Mouse (Mus musculus) gastrocnemius, postnatal 36 days (tissue): ENCODE measurements around the gene Kif6. TPM values are rescaled to one million over a fixed set of nuclear protein-coding genes. Genes with fewer than 3 reads are reported as not detected.

Experiments used
- DNase-seq, 2 experiments: peaks; one replicate each; pipeline ENCODE4 v3.0.0; 2022
- intact Hi-C: fragments of 180-260 bp; cut with DNase I; formaldehyde crosslinking; loops from one replicate; pipeline ENCODE4 v1.15.1; 2025
- total RNA-seq, 2 experiments: library from RNA; stranded (reverse); gene quantifications; 2 replicates each; pipeline ENCODE4 v1.2.3; 2021

The Kif6 gene
- total RNA-seq, 2 experiments from 2014 or later = not detected

- no peak for DNase-seq
- intact Hi-C loops = no loop called here
These were observed 37.9 kb downstream of the Kif6 start for GRCm38 (mm10) chr17:49652800-49653199.

DNA sequence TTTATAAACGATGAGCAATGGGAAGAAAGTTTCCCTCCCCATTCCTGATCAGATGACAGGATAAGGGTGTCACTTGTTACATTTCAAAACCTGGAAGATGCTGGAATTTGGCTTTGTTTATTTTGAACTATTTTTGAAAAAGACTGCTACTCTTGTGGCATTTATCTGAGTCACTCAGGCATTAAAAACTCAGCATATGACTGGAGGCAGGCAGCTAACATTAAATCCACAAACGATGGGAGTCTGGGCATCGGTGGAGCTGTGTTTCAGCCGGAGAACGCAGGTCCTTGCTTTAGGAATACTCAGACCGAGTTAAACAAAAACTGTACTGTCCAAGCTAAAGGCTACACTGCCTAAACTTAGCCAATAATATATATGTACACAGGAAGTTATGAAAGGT, 46.7 kb downstream of the Kif6 start:
- DNase-seq = no peak
- intact Hi-C loops = no loop called here

- intact Hi-C loops = no loop called here
- DNase-seq = no peak
These were observed 51.8 kb downstream of the Kif6 start for GRCm38 (mm10) chr17:49666728-49667127.

DNA sequence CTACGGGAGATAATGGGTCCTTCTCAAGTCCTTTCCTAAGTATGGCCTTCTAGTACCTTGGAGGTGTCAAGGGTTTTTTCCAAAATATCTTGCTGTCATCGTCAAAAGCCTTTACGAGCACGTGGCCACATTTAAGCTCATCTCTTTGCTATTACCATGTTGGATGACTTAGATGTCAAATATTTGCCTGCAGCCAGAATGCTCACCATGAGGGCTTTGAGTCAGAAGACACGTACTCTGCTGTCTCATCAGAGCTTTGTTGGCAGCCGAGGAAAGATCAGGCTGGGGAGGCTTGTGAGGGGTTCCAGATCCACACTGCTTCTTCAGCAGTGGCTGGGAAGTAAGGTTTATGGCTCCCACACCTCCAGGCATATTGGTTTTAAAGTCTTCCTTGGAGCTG, 53.4 kb downstream of the Kif6 start:
- no peak for DNase-seq
- intact Hi-C loops = no loop called here

DNA sequence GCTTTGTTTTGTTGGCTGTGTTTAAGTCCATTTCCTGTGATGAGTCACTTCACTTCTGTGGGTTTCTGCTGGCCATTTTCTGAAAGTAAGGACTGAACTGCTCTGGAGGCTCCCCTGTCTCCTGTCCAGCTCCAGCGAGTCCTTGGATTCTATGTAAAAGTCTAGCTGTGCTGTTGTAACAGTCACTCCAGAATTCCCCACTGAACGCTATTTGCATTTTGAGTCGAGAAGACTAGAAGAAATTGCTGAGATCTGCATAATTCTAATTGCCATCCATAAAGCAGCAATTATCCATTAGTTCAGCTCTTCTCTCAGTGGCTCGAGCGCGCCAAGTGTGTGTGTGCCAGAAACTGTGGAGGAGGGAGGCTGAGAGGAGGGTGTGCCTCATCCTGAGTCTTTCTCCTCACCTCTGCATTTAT, 57.0 kb downstream of the Kif6 start:
- intact Hi-C loops = no loop called here
- DNase-seq = no peak

DNA sequence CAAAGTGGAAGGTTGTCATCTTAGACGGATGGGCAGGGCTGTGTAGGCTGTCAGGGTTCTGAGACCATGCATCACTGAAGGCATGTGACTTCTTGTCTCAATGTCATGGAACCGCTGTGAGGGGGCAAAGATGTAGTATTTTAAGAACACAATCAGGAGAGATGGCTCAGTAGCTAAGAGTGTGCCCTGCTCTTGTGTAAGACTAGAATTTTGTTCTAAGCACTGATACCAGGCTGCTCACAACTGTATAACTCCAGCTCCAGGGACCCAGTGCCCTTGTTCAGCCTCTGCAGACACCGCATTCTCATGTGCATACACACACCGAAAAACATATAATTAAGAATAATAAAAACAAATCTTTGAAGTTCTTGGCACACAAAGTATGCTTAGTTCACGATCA, 57.5 kb downstream of the Kif6 start:
- no peak for DNase-seq
- intact Hi-C loops = no loop called here

DNA sequence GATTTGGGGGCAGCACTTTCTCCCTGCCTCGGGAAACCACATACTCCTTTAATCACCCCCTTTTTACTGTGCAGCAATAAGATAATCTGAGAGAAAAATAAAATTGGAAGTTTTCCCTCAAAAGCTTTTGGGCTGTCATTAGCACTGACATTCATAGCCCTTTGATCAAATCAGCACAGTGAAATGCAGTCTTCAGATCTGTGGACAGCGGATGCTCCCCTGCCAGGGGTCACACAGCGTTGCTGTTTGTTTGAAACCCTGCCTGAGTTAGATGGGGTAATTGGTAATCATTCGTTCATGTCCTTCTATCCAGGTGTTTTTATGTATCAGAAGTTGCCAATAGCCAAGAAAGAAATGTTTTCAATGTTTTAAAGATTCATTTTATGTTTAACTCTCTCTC, 60.7 kb downstream of the Kif6 start:
- no peak for DNase-seq
- intact Hi-C loops = no loop called here

GRCm38 (mm10) chr17:49681410-49681809, 66.5 kb downstream of the Kif6 start:
- intact Hi-C loops = no loop called here

DNA sequence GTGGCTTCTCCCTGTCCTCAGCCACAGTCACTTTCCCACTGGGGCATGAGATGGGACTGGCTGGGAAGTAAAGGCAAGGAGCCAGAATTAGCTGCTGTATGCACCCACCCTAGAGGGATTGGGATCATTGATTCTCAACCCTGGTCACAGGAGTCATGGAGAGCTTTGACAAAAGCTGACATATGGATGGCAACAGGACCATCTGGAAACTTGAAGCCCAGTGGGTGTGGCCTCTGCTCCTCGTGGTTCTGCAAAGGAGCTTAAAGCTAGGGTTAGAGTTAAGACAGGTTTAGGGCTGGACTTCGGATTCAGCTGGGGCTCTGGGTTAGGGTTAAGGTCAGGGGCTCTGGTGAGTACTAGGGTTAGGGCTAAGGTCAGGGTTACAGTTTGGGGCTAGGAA, 69.2 kb downstream of the Kif6 start:
- DNase-seq = no peak
- intact Hi-C loops = no loop called here

More at GRCm38 (mm10) chr17:49681410-49681809, 66.5 kb downstream of the Kif6 start:
- DNase-seq = no peak

DNA sequence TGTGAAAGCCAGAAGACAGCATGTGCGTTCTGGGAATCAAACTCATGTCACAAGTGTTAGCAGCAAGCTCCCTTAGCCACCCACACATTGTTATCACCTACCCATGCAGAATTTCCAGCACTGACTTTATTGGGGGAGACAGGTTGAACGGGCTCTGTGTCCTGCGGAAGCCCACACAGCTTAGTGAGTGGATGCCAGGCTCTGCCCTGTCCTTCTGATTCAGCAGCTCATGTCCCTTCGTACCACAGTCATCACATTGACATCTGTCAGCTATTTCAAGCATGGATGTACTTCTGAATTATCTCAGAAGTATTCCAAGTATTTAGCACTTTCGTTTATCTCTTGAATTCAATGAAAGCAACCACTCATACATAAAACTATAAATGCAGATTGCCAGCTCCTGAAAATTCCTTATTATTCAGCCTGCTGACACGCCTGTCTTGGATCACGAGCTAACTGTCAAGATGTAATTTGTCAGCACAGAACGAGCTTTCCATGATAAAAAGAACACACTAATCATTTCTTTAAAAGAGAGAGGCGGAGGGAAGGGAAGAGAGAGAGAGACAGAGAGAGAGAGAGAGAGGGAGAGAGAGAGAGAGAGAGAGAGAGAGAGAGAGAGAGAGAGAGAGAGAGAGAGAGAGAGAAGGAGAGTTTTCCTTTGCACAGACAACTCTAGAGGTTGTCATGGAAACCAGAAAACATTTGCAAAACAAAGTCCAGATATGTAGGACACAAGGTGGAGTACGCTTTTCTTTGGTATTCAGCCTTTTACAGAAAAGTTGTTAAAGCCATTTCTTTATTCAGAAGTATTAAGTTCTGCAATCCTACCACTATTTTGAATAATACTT, 75.9 kb downstream of the Kif6 start:
- no peak for DNase-seq
- intact Hi-C loops = no loop called here

GRCm38 (mm10) chr17:49691455-49691805, 76.5 kb downstream of the Kif6 start:
- intact Hi-C loops = no loop called here
- DNase-seq = no peak

- intact Hi-C loops = no loop called here
- DNase-seq = no peak
These were observed 78.3 kb downstream of the Kif6 start for GRCm38 (mm10) chr17:49693206-49693605.

- intact Hi-C loops = no loop called here
- DNase-seq = no peak
These were observed 82.3 kb downstream of the Kif6 start for GRCm38 (mm10) chr17:49697220-49697619.

- intact Hi-C loops = no loop called here
- DNase-seq = no peak
These were observed 88.7 kb downstream of the Kif6 start for GRCm38 (mm10) chr17:49703492-49704249.

DNA sequence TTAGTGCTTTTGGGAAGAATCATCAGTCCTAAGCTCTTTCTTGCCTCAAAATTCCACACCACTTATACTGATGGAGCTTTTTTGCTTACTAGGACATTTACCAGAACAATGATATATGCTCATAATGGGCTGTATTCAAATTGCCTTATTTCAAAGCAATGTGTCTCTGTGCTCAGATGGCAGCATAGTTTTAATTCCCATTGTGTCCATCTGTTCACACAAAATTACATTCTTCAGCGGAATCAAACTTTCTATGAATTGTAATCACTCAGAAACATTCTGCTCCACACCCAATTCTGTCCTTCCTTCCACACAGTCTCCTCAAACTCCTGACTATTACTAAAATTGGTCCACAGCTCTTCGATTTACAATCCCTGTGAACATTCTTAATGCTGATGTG, 94.3 kb downstream of the Kif6 start:
- intact Hi-C loops = no loop called here

DNA sequence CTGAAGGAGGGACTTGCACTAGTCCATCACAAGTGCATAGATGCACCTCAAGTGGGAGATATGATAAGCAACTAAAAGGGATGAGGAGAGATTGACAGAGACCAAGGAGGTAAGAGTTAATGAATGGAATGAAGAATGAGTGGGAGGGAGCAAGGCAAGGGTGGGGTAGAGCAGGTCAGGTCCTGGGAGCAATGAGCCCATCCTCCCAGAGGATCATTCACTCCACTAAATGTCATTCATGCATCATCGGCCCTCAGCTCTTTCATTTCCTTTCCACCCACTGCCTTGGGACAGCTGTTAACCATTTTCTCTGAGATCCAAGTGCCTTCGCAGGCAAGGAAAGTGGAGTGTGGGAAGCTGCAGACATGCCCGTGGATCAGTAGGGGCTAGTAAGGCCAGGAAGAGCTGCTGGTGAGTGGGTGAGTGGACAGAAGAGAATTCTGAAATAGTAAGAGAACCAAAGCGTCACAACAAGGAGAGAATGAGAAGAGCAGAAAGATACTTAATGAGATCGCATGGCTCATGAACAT, 95.2 kb downstream of the Kif6 start:
- intact Hi-C loops = no loop called here
- no peak for DNase-seq

More for the DNA sequence above, 94.3 kb downstream of the Kif6 start:
- no peak for DNase-seq

DNA sequence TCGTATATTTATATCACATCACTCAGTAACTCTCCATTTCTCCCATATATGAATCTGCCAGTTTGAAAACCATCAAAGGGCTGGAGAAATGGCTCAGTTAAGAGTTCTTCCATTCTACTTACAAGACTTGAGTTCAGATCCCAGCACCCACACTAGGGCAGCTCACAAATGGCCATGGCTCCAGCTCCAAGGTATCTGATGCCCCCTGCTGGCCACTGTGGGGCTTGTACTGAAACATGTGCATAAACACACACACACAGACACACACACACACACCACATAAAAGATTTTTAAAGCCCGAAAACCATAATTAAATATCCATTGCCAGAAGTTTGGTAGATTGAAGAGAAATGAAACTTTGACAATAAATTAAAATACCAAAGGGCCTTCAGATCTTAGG, 111.3 kb downstream of the Kif6 start:
- intact Hi-C loops = no loop called here
- DNase-seq = no peak

DNA sequence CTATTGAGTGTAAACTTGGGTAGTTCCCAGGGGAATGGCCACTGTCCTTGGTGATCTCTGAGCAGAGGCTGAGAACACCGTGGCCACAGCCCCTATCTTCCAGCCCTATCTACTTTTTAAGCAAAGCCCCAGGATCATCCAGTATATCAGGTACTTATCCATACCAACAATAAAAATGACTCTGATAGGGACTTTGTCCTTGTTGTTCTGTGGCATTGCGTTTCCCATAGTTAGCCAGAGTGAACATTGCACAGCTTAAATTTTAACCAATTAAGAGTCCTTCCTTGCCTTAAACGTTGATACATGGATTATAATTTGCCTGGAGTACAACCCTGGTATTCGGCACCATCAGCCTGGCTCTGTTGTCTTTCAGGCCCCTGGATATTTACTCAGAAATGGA, 112.0 kb downstream of the Kif6 start:
- intact Hi-C loops = no loop called here
- DNase-seq = no peak

DNA sequence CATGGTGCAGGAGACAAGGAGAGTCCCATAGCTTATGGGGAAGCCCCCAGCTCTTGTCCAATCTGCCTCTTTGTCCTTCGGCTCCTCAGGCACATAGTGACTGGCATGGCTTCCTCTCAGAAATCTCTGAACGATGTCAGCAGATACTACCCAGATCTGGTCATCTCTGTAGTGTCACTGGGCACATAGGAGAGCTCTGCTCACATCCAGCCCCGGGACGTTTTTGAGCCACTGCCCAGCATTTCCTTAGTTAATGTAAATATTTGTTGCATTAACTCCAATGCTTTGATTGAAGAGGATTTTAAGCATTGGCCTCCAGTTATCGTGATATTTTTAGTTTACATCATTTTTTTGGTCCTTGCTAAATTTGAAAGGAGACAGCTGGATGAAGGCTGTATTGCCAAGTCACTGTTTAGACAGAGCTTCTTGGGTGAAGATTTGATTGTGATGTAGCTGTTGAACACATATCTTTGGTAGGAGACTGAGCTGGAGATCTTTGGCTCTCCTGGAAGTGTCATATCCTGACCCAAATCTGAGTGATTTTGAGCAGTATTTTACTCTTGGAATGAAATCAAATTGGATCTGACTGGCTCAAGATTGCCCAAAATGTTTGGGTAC, 112.6 kb downstream of the Kif6 start:
- no peak for DNase-seq

GRCm38 (mm10) chr17:49729856-49730255, 114.9 kb downstream of the Kif6 start:
- no peak for DNase-seq
- intact Hi-C loops = no loop called here

More for the DNA sequence above, 112.6 kb downstream of the Kif6 start:
- intact Hi-C loops = no loop called here

DNA sequence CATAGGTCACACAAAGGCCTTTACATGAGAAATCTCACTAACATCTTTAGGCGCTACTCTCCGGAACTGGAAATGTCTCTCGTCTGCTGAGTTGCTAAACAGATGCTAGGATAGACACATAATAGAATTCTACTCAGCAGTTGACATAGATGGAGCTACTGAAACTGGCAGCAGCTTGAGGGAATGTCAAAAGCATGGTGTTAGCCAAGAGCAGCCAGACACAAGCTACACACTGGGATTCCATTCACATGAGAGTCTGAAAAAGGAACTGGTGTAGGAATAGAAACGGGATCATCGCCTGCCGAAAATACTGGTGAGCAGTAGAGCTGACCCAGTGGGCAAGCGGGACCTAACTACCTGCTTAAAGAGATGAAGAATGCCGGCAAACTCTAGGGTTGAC, 117.8 kb downstream of the Kif6 start:
- no peak for DNase-seq
- intact Hi-C loops = no loop called here
